Mouse (Mus musculus) MEL (cell line): ENCODE data around the gene Osbpl3. TPM values are rescaled to one million over a fixed set of nuclear protein-coding genes. Genes with fewer than 3 reads are reported as not detected.

Source experiments
- DNase-seq: peaks from one replicate; pipeline ENCODE4 v3.0.0; 2011; ENCODE audit warnings: low read depth, low spot score
- H3K27ac ChIP-seq: 2 replicates; pipeline ENCODE4 v1.5.1; 2012; ENCODE audit warnings: low read depth, mild to moderate bottlenecking, control low read depth, low read length, moderate library complexity; ENCODE audit not compliant: control insufficient read depth
- H3K27me3 ChIP-seq, 2 experiments: fragments of 150-350 bp in 1 of 2; sonication (generic) in 1 of 2; 2 replicates each; pipeline ENCODE4 v1.6.1; 2012; ENCODE audit warnings: low read length in 2 of 2, mild to moderate bottlenecking in 2 of 2, improper control_type of control experiment in 1 of 2, moderate library complexity in 1 of 2; ENCODE audit not compliant: insufficient read depth in 2 of 2, control insufficient read depth in 1 of 2
- H3K36me3 ChIP-seq, 2 experiments: 2 replicates each; pipeline ENCODE4 v1.6.1; 2012 to 2014; ENCODE audit warnings: low read length in 2 of 2, improper control_type of control experiment in 1 of 2, inconsistent platforms in 1 of 2, mild to moderate bottlenecking in 1 of 2; ENCODE audit not compliant: insufficient read depth in 2 of 2, control insufficient read depth in 1 of 2
- H3K4me1 ChIP-seq, 2 experiments: fragments of 150-350 bp in 1 of 2; sonication (generic) in 1 of 2; 2 replicates each; pipeline ENCODE4 v1.6.1; 2012; ENCODE audit warnings: low read length in 2 of 2, improper control_type of control experiment in 1 of 2, mild to moderate bottlenecking in 1 of 2; ENCODE audit not compliant: insufficient read depth in 2 of 2, control insufficient read depth in 1 of 2
- H3K4me3 ChIP-seq, 2 experiments: fragments of 150-350 bp in 1 of 2; sonication (generic) in 1 of 2; 2 replicates each; pipeline ENCODE4 v1.5.1; 2012; ENCODE audit warnings: low read depth in 2 of 2, low read length in 2 of 2, mild to moderate bottlenecking in 2 of 2, moderate library complexity in 2 of 2, control low read depth in 1 of 2, improper control_type of control experiment in 1 of 2; ENCODE audit not compliant: control insufficient read depth in 1 of 2, insufficient read depth in 1 of 2
- H3K79me2 ChIP-seq: 2 replicates; pipeline ENCODE4 v1.6.1; 2012; ENCODE audit warnings: mild to moderate bottlenecking, low read length, moderate library complexity; ENCODE audit not compliant: control insufficient read depth, poor library complexity, insufficient read depth
- H3K9ac ChIP-seq: 2 replicates; pipeline ENCODE4 v1.6.1; 2012; ENCODE audit warnings: low read depth, mild to moderate bottlenecking, control low read depth, low read length, moderate library complexity; ENCODE audit not compliant: control insufficient read depth, poor library complexity, severe bottlenecking
- H3K9me3 ChIP-seq: fragments of 150-350 bp; sonication (generic); replicated peaks from 2 replicates; pipeline ENCODE4 v1.6.1; 2012; ENCODE audit warnings: mild to moderate bottlenecking, low read length, improper control_type of control experiment, moderate library complexity; ENCODE audit not compliant: insufficient read depth
- CHD1 ChIP-seq: IDR thresholded peaks from 2 replicates; pipeline ENCODE4 v1.6.1; 2012; ENCODE audit warnings: low read depth, mild to moderate bottlenecking, inconsistent platforms, low read length, improper control_type of control experiment
- CHD2 ChIP-seq: IDR thresholded peaks from 2 replicates; pipeline ENCODE4 v1.6.1; 2011; ENCODE audit warnings: low read length, improper control_type of control experiment
- CTCF ChIP-seq, 3 experiments: IDR thresholded peaks in 2 of 3; conservative IDR thresholded peaks in 1 of 3; 2 replicates each; pipeline ENCODE4 v1.5.1; 2011 to 2012; ENCODE audit warnings: low read length in 3 of 3, low read depth in 2 of 3, mild to moderate bottlenecking in 2 of 3, improper control_type of control experiment in 1 of 3, inconsistent platforms in 1 of 3, mixed read lengths in 1 of 3, moderate library complexity in 1 of 3; ENCODE audit not compliant: control insufficient read depth in 1 of 3, insufficient read depth in 1 of 3, poor library complexity in 1 of 3, severe bottlenecking in 1 of 3
- E2F4 ChIP-seq: IDR thresholded peaks from 2 replicates; pipeline ENCODE4 v1.6.1; 2011; ENCODE audit warnings: low read depth, low read length, improper control_type of control experiment, borderline replicate concordance
- ELF1 ChIP-seq: IDR thresholded peaks from 2 replicates; pipeline ENCODE4 v1.6.1; 2014; ENCODE audit warnings: low read depth, mild to moderate bottlenecking, inconsistent platforms, low read length, improper control_type of control experiment, moderate library complexity
- EP300 ChIP-seq, 2 experiments: IDR thresholded peaks; 2 replicates each; pipeline ENCODE4 v1.6.1; 2011; ENCODE audit warnings: improper control_type of control experiment in 2 of 2, low read length in 2 of 2, low read depth in 1 of 2, mild to moderate bottlenecking in 1 of 2
- ETS1 ChIP-seq: IDR thresholded peaks from 2 replicates; pipeline ENCODE4 v1.6.1; 2012; ENCODE audit warnings: low read depth, mild to moderate bottlenecking, inconsistent platforms, low read length, improper control_type of control experiment, moderate library complexity
- MAX ChIP-seq: IDR thresholded peaks from 2 replicates; pipeline ENCODE4 v1.6.1; 2011; ENCODE audit warnings: low read length, improper control_type of control experiment
- MXI1 ChIP-seq: IDR thresholded peaks from 2 replicates; pipeline ENCODE4 v1.6.1; 2011; ENCODE audit warnings: mild to moderate bottlenecking, low read depth, low read length, improper control_type of control experiment
- MYC ChIP-seq: IDR thresholded peaks from 2 replicates; pipeline ENCODE4 v1.6.1; 2011; ENCODE audit warnings: low read depth, mild to moderate bottlenecking, low read length, improper control_type of control experiment, moderate library complexity
- NRF1 ChIP-seq: IDR thresholded peaks from 2 replicates; pipeline ENCODE4 v1.6.1; 2014; ENCODE audit warnings: low read depth, mild to moderate bottlenecking, inconsistent platforms, low read length, improper control_type of control experiment, moderate library complexity; ENCODE audit not compliant: poor library complexity, insufficient read depth, severe bottlenecking
- POLR2AphosphoS5 ChIP-seq: IDR thresholded peaks from 2 replicates; pipeline ENCODE4 v1.6.1; 2012; ENCODE audit warnings: low read depth, borderline replicate concordance, mild to moderate bottlenecking, inconsistent platforms, low read length, moderate library complexity, mixed read lengths
- RCOR1 ChIP-seq: IDR thresholded peaks from 2 replicates; pipeline ENCODE4 v1.6.1; 2012; ENCODE audit warnings: low read depth, mild to moderate bottlenecking, inconsistent platforms, low read length, improper control_type of control experiment
- UBTF ChIP-seq: IDR thresholded peaks from 2 replicates; pipeline ENCODE4 v1.6.1; 2012; ENCODE audit warnings: low read depth, mild to moderate bottlenecking, inconsistent platforms, low read length, improper control_type of control experiment, moderate library complexity, borderline replicate concordance; ENCODE audit not compliant: insufficient read depth
- USF2 ChIP-seq, 2 experiments: IDR thresholded peaks; 2 replicates each; pipeline ENCODE4 v1.6.1; 2011 to 2012; ENCODE audit warnings: improper control_type of control experiment in 2 of 2, low read length in 2 of 2, borderline replicate concordance in 1 of 2, inconsistent platforms in 1 of 2, low read depth in 1 of 2, mild to moderate bottlenecking in 1 of 2; ENCODE audit not compliant: insufficient read depth in 1 of 2
- ZC3H11A ChIP-seq: IDR thresholded peaks from 2 replicates; pipeline ENCODE4 v1.6.1; 2012; ENCODE audit warnings: low read depth, mild to moderate bottlenecking, inconsistent platforms, low read length, improper control_type of control experiment
- ZMIZ1 ChIP-seq: IDR thresholded peaks from 2 replicates; pipeline ENCODE4 v1.6.1; 2012; ENCODE audit warnings: low read depth, mild to moderate bottlenecking, inconsistent platforms, low read length, improper control_type of control experiment, moderate library complexity
- ZNF384 ChIP-seq: IDR thresholded peaks from 2 replicates; pipeline ENCODE4 v1.6.1; 2012; ENCODE audit warnings: low read depth, mild to moderate bottlenecking, inconsistent platforms, low read length, improper control_type of control experiment
- polyA plus RNA-seq, 2 experiments: library from polyadenylated mRNA; stranded (reverse) in 1 of 2; unstranded in 1 of 2; fragments of >175 nt in 1 of 2; fragments of >200 nt in 1 of 2; gene quantifications; 2 replicates each; pipeline versions ENCODE4 v1.2.1 to v1.2.4; 2012; ENCODE audit warnings: low replicate concordance in 2 of 2, low read depth in 1 of 2; ENCODE audit not compliant: insufficient read length in 2 of 2, insufficient read depth in 1 of 2, missing spikeins in 1 of 2
- total RNA-seq: library from RNA; depleted of rRNA; stranded (reverse); fragments of 300-350 nt; gene quantifications from 2 replicates; pipeline ENCODE4 v1.2.3, GENCODE M21; 2012

Gene Osbpl3
- total and polyA plus RNA-seq, 3 experiments = 4.9 to 5.6 TPM; not detected in 1

- no peak for TF ChIP-seq ETS1
- no peak for TF ChIP-seq ELF1
- TF ChIP-seq MAX = no peak
- TF ChIP-seq RCOR1 = no peak
- no peak for TF ChIP-seq UBTF
- TF ChIP-seq ZC3H11A = no peak
- TF ChIP-seq CHD1 = no peak
- no peak for TF ChIP-seq EP300 (IDR thresholded peaks at IDR 0.05; ENCODE audit: low read depth in 1 of 2, low read length in 2 of 2)
- TF ChIP-seq CHD2 = no peak
- no peaks in the 10 kb centered on the region for H3K4me1 ChIP-seq
- H3K9ac ChIP-seq = no peak overlapping the region
- H3K27me3 ChIP-seq = no peaks in the 10 kb centered on the region
- DNase-seq = no peak
- H3K4me3 ChIP-seq = no peak overlapping the region
- H3K79me2 ChIP-seq = no peaks in the 10 kb centered on the region
- no peaks in the 10 kb centered on the region for H3K36me3 ChIP-seq
- H3K27ac ChIP-seq = no peak overlapping the region
- no peaks in the 10 kb centered on the region for H3K9me3 ChIP-seq
Measured at GRCm38 (mm10) chr6:50426571-50426970, 29.4 kb downstream of the Osbpl3 start.

GRCm38 (mm10) chr6:50424271-50424670 lies 31.7 kb downstream of the Osbpl3 start:
- Histone ChIP-seq H3K79me2 (no peaks in the 10 kb centered on the region), H3K4me1 (no peaks in the 10 kb centered on the region), H3K27me3 (no peaks in the 10 kb centered on the region), H3K9ac (no peak overlapping the region), H3K4me3 (no peak overlapping the region), H3K36me3 (no peaks in the 10 kb centered on the region), H3K27ac (no peak overlapping the region), H3K9me3 (no peaks in the 10 kb centered on the region)
- DNase-seq = no peak
- TF ChIP-seq MAX (no peak), E2F4 (no peak), ZMIZ1 (no peak)

GRCm38 (mm10) chr6:50420413-50420812 lies 35.6 kb downstream of the Osbpl3 start:
- Histone ChIP-seq H3K27ac (no peak overlapping the region), H3K27me3 (no peaks in the 10 kb centered on the region), H3K9ac (no peak overlapping the region), H3K9me3 (no peaks in the 10 kb centered on the region), H3K4me1 (no peaks in the 10 kb centered on the region), H3K4me3 (no peak overlapping the region), H3K36me3 (no peaks in the 10 kb centered on the region), H3K79me2 (no peaks in the 10 kb centered on the region)
- DNase-seq = no peak
- TF ChIP-seq NRF1 = no peak
- TF ChIP-seq MXI1 = no peak
- TF ChIP-seq CTCF (IDR thresholded peaks at IDR 0.05 in 2 of 3, conservative IDR thresholded peaks at IDR 0.05 in 1 of 3; ENCODE audit: control insufficient read depth in 1 of 3, insufficient read depth in 1 of 3, low read depth in 2 of 3, low read length in 3 of 3, poor library complexity in 1 of 3, severe bottlenecking in 1 of 3) = no peak
- no peak for TF ChIP-seq USF2 (IDR thresholded peaks at IDR 0.05; ENCODE audit: borderline replicate concordance in 1 of 2, insufficient read depth in 1 of 2, low read depth in 1 of 2, low read length in 2 of 2)
- no peak for TF ChIP-seq POLR2AphosphoS5
- TF ChIP-seq RCOR1 = no peak
- TF ChIP-seq ZNF384 = no peak
- TF ChIP-seq MYC = no peak
- TF ChIP-seq ELF1 = no peak
